Mouse (Mus musculus): ENCODE results near the gene Lrrc58. TPM values are rescaled to one million over a fixed set of nuclear protein-coding genes. Genes with fewer than 3 reads are reported as not detected.

The Lrrc58 gene
- polyA plus RNA-seq, 1 experiment from 2014 or later: 41.7 TPM

GRCm38 (mm10) chr16:37860213-37860612 is 8.0 kb upstream of the Lrrc58 start:
- ATAC-seq: no peak
- Histone ChIP-seq H3K27ac (ENCODE audit: low read length) (no peak overlapping the region), H3K9me3 (replicated peaks; ENCODE audit: control insufficient read depth, low read length, poor library complexity, severe bottlenecking) (no peaks in the 10 kb centered on the region), H3K4me3 (ENCODE audit: low read depth, low read length) (no peak overlapping the region), H3K36me3 (ENCODE audit: control insufficient read depth, insufficient read depth, low read length) (no peaks in the 10 kb centered on the region), H3K27me3 (ENCODE audit: control insufficient read depth, insufficient read depth, low read depth, low read length) (no peaks in the 10 kb centered on the region), H3K9ac (ENCODE audit: low read depth, low read length) (no peak overlapping the region), H3K4me1 (ENCODE audit: control insufficient read depth, insufficient read depth, low read length) (no peaks in the 10 kb centered on the region), H3K4me2 (ENCODE audit: low read length) (no peak overlapping the region)
- 85% methylated on average over 7 of the region's 7 CpGs for WGBS

GRCm38 (mm10) chr16:37861029-37861428 is 7.2 kb upstream of the Lrrc58 start, which contains the start of gene Gm36028:
TSS of gene Gm36028 (minus strand) at chr16:37861146.
- H3K9me3 ChIP-seq (replicated peaks; ENCODE audit: control insufficient read depth, low read length, poor library complexity, severe bottlenecking): no peaks in the 10 kb centered on the region
- WGBS: 83% methylated on average over 7 of the region's 7 CpGs

GRCm38 (mm10) chr16:37863876-37864275 is 4.3 kb upstream of the Lrrc58 start:
- H3K27ac ChIP-seq (ENCODE audit: low read length): no peak overlapping the region
- peaks cover 2% of the 10 kb centered on the region; the same call in 1 of the 2 replicates for H3K4me1 ChIP-seq (ENCODE audit: control insufficient read depth, insufficient read depth, low read length)
- H3K27me3 ChIP-seq (ENCODE audit: control insufficient read depth, insufficient read depth, low read depth, low read length): no peaks in the 10 kb centered on the region
- no peak overlapping the region for H3K4me2 ChIP-seq (ENCODE audit: low read length)
- H3K36me3 ChIP-seq (ENCODE audit: control insufficient read depth, insufficient read depth, low read length): no peaks in the 10 kb centered on the region
- no peak for ATAC-seq
- WGBS: 77% methylated on average over 3 of the region's 3 CpGs
- no peaks in the 10 kb centered on the region for H3K9me3 ChIP-seq (replicated peaks; ENCODE audit: control insufficient read depth, low read length, poor library complexity, severe bottlenecking)
- no peak overlapping the region for H3K4me3 ChIP-seq (ENCODE audit: low read depth, low read length)
- H3K9ac ChIP-seq (ENCODE audit: low read depth, low read length): no peak overlapping the region

More at GRCm38 (mm10) chr16:37861029-37861428, 7.2 kb upstream of the Lrrc58 start, which contains the start of gene Gm36028:
- no peak within 1 kb of the TSS for H3K27ac ChIP-seq (ENCODE audit: low read length)
- H3K4me3 ChIP-seq (ENCODE audit: low read depth, low read length): no peak within 1 kb of the TSS
- no peak within 1 kb of the TSS for H3K4me2 ChIP-seq (ENCODE audit: low read length)
- no peaks in the 10 kb centered on the region for H3K4me1 ChIP-seq (ENCODE audit: control insufficient read depth, insufficient read depth, low read length)
- H3K36me3 ChIP-seq (ENCODE audit: control insufficient read depth, insufficient read depth, low read length): no peaks in the 10 kb centered on the region
- H3K9ac ChIP-seq (ENCODE audit: low read depth, low read length): no peak within 1 kb of the TSS
- ATAC-seq: no peak
- no peaks in the 10 kb centered on the region for H3K27me3 ChIP-seq (ENCODE audit: control insufficient read depth, insufficient read depth, low read depth, low read length)

- H3K9ac ChIP-seq (ENCODE audit: low read depth, low read length): no peak overlapping the region
- H3K27me3 ChIP-seq (ENCODE audit: control insufficient read depth, insufficient read depth, low read depth, low read length): no peaks in the 10 kb centered on the region
- H3K36me3 ChIP-seq (ENCODE audit: control insufficient read depth, insufficient read depth, low read length): no peaks in the 10 kb centered on the region
- ATAC-seq: no peak
- peaks cover 14% of the 10 kb centered on the region for H3K4me1 ChIP-seq (ENCODE audit: control insufficient read depth, insufficient read depth, low read length)
- H3K9me3 ChIP-seq (replicated peaks; ENCODE audit: control insufficient read depth, low read length, poor library complexity, severe bottlenecking): no peaks in the 10 kb centered on the region
- H3K4me3 ChIP-seq (ENCODE audit: low read depth, low read length): no peak overlapping the region
- H3K4me2 ChIP-seq (ENCODE audit: low read length): no peak overlapping the region
- H3K27ac ChIP-seq (ENCODE audit: low read length): no peak overlapping the region
- WGBS: 86% methylated on average over 8 of the region's 9 CpGs
These were observed 2.3 kb upstream of the Lrrc58 start for GRCm38 (mm10) chr16:37865841-37866240.

- Histone ChIP-seq H3K9ac (ENCODE audit: low read depth, low read length) (peak overlapping the region; percentile 96), H3K4me2 (ENCODE audit: low read length) (peak overlapping the region; percentile 55), H3K9me3 (replicated peaks; ENCODE audit: control insufficient read depth, low read length, poor library complexity, severe bottlenecking) (no peaks in the 10 kb centered on the region), H3K4me1 (ENCODE audit: control insufficient read depth, insufficient read depth, low read length) (peaks cover 26% of the 10 kb centered on the region), H3K4me3 (ENCODE audit: low read depth, low read length) (peak overlapping the region; percentile 99), H3K27ac (ENCODE audit: low read length) (peak overlapping the region; percentile 99), H3K27me3 (ENCODE audit: control insufficient read depth, insufficient read depth, low read depth, low read length) (no peaks in the 10 kb centered on the region), H3K36me3 (ENCODE audit: control insufficient read depth, insufficient read depth, low read length) (no peaks in the 10 kb centered on the region)
- peak; percentile 82 for ATAC-seq
- 0% methylated on average over 72 of the region's 87 CpGs for WGBS
These were observed 599 bp downstream of the Lrrc58 start for GRCm38 (mm10) chr16:37868506-37869469.

- H3K36me3 ChIP-seq (ENCODE audit: control insufficient read depth, insufficient read depth, low read length): no peaks in the 10 kb centered on the region
- H3K9ac ChIP-seq (ENCODE audit: low read depth, low read length): peak overlapping the region; percentile 96
- 32% methylated on average over 4 of the region's 4 CpGs for WGBS
- H3K27ac ChIP-seq (ENCODE audit: low read length): peak overlapping the region; percentile 99
- H3K27me3 ChIP-seq (ENCODE audit: control insufficient read depth, insufficient read depth, low read depth, low read length): no peaks in the 10 kb centered on the region
- H3K4me1 ChIP-seq (ENCODE audit: control insufficient read depth, insufficient read depth, low read length): peaks cover 26% of the 10 kb centered on the region
- peak overlapping the region; percentile 55 for H3K4me2 ChIP-seq (ENCODE audit: low read length)
- ATAC-seq: no peak
- no peaks in the 10 kb centered on the region for H3K9me3 ChIP-seq (replicated peaks; ENCODE audit: control insufficient read depth, low read length, poor library complexity, severe bottlenecking)
- peak overlapping the region; percentile 99 for H3K4me3 ChIP-seq (ENCODE audit: low read depth, low read length)
These were observed 1.5 kb downstream of the Lrrc58 start for GRCm38 (mm10) chr16:37869470-37870231.

GRCm38 (mm10) chr16:37871112-37871715 is 3.0 kb downstream of the Lrrc58 start:
- 71% methylated on average over 4 of the region's 4 CpGs for WGBS
- Histone ChIP-seq H3K4me3 (ENCODE audit: low read depth, low read length) (no peak overlapping the region), H3K9ac (ENCODE audit: low read depth, low read length) (no peak overlapping the region), H3K4me1 (ENCODE audit: control insufficient read depth, insufficient read depth, low read length) (peaks cover 26% of the 10 kb centered on the region), H3K36me3 (ENCODE audit: control insufficient read depth, insufficient read depth, low read length) (no peaks in the 10 kb centered on the region), H3K27me3 (ENCODE audit: control insufficient read depth, insufficient read depth, low read depth, low read length) (no peaks in the 10 kb centered on the region), H3K4me2 (ENCODE audit: low read length) (peak overlapping the region; percentile 23; the same call in 1 of the 2 replicates), H3K27ac (ENCODE audit: low read length) (no peak overlapping the region), H3K9me3 (replicated peaks; ENCODE audit: control insufficient read depth, low read length, poor library complexity, severe bottlenecking) (no peaks in the 10 kb centered on the region)
- ATAC-seq: no peak

GRCm38 (mm10) chr16:37874501-37875235 is 6.5 kb downstream of the Lrrc58 start:
- ATAC-seq: no peak
- peaks cover 22% of the 10 kb centered on the region for H3K4me1 ChIP-seq (ENCODE audit: control insufficient read depth, insufficient read depth, low read length)
- no peak overlapping the region for H3K4me2 ChIP-seq (ENCODE audit: low read length)
- H3K9ac ChIP-seq (ENCODE audit: low read depth, low read length): no peak overlapping the region
- no peaks in the 10 kb centered on the region for H3K9me3 ChIP-seq (replicated peaks; ENCODE audit: control insufficient read depth, low read length, poor library complexity, severe bottlenecking)
- H3K27ac ChIP-seq (ENCODE audit: low read length): no peak overlapping the region
- WGBS: 81% methylated on average over 4 of the region's 4 CpGs
- no peaks in the 10 kb centered on the region for H3K27me3 ChIP-seq (ENCODE audit: control insufficient read depth, insufficient read depth, low read depth, low read length)
- H3K36me3 ChIP-seq (ENCODE audit: control insufficient read depth, insufficient read depth, low read length): peaks cover 12% of the 10 kb centered on the region
- no peak overlapping the region for H3K4me3 ChIP-seq (ENCODE audit: low read depth, low read length)

Measured in midbrain, embryonic 16.5 days (tissue).